Mouse (Mus musculus) stomach, postnatal 0 days (tissue): ENCODE measurements around the gene Zar1l.

Experiments
- CTCF ChIP-seq: IDR thresholded peaks from 2 replicates; pipeline ENCODE4 v1.5.1; 2016; ENCODE audit warnings: antibody characterized with exemption, low read depth, mild to moderate bottlenecking, moderate library complexity
- EP300 ChIP-seq: optimal IDR thresholded peaks from 2 replicates; pipeline ENCODE3; 2016; ENCODE audit warnings: antibody characterized with exemption

DNA sequence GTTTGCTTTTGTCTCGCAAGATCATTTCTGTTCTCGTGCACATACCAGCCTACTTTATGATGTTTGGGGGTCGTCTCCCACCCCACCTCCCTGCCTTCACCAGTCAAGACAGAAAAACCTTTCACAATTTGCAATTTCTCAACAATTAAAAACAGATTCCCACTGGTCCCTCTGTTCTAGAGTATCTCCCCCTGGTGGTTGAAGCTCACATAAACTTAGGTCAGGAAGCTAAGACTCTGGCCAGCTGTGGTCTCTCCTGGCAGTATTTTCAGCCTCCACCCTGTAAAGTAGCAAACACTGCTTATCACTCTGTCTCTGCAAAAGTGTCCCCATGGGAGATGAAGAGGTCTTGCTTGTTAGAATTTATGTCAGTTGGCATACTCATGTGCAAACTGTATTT lies 32.8 kb downstream of the Zar1l start:
- TF ChIP-seq CTCF = peak; percentile 81
- no peak for TF ChIP-seq EP300
